Mouse (Mus musculus) megakaryocyte, embryonic 14.5 days (primary cell): ENCODE measurements around the gene Sypl. TPM values are rescaled to one million over a fixed set of nuclear protein-coding genes. Genes with fewer than 3 reads are reported as not detected.
A peak's percentile ranks its signal among the peaks of the same experiment; 100 is the strongest.

Experiments used
- H3K27me3 ChIP-seq: replicated peaks from 2 replicates; pipeline ENCODE3; 2012; ENCODE audit warnings: inconsistent platforms
- H3K36me3 ChIP-seq: replicated peaks from 2 replicates; pipeline ENCODE3; 2012; ENCODE audit warnings: low read length, inconsistent platforms, mixed read lengths
- H3K4me1 ChIP-seq: 2 replicates; pipeline ENCODE4 v1.6.1; 2012; ENCODE audit warnings: inconsistent platforms
- H3K4me3 ChIP-seq: replicated peaks from 2 replicates; pipeline ENCODE3; 2012; ENCODE audit warnings: moderate library complexity, mild to moderate bottlenecking, inconsistent platforms
- H3K9me3 ChIP-seq: 2 replicates; pipeline ENCODE4 v1.6.1; 2012; ENCODE audit warnings: inconsistent platforms
- FLI1 ChIP-seq: IDR thresholded peaks from 2 replicates; pipeline ENCODE4 v1.6.1; 2012; ENCODE audit warnings: low read length, inconsistent platforms, mixed read lengths
- GATA1 ChIP-seq: IDR thresholded peaks from 3 replicates; pipeline ENCODE4 v1.6.1; 2012; ENCODE audit warnings: mixed read lengths, low read length, inconsistent platforms, borderline replicate concordance
- polyA plus RNA-seq: library from polyadenylated mRNA; stranded (reverse); fragments of >175 nt; gene quantifications from 2 replicates; pipeline ENCODE4 v1.2.3, GENCODE M21; 2012; ENCODE audit warnings: low replicate concordance; ENCODE audit not compliant: insufficient read depth

Gene Sypl
- polyA plus RNA-seq, 1 experiment = 7.1 TPM

GRCm38 (mm10) chr12:32921071-32921470 lies 32.6 kb upstream of the Sypl start:
- TF ChIP-seq GATA1 = no peak
- no peak for TF ChIP-seq FLI1
- no peak overlapping the region for H3K4me3 ChIP-seq
- H3K4me1 ChIP-seq = peaks cover 11% of the 10 kb centered on the region; the same call in 1 of the 2 replicates
- H3K27me3 ChIP-seq = peaks cover 17% of the 10 kb centered on the region
- H3K9me3 ChIP-seq = peaks cover 19% of the 10 kb centered on the region
- no peaks in the 10 kb centered on the region for H3K36me3 ChIP-seq

GRCm38 (mm10) chr12:32921532-32922131 lies 32.1 kb upstream of the Sypl start:
- no peaks in the 10 kb centered on the region for H3K36me3 ChIP-seq
- H3K9me3 ChIP-seq = peaks cover 19% of the 10 kb centered on the region
- TF ChIP-seq FLI1 = no peak
- no peak for TF ChIP-seq GATA1
- H3K27me3 ChIP-seq = peaks cover 20% of the 10 kb centered on the region
- peak overlapping the region; percentile 76 for H3K4me3 ChIP-seq
- H3K4me1 ChIP-seq = peaks cover 11% of the 10 kb centered on the region; the same call in 1 of the 2 replicates

DNA sequence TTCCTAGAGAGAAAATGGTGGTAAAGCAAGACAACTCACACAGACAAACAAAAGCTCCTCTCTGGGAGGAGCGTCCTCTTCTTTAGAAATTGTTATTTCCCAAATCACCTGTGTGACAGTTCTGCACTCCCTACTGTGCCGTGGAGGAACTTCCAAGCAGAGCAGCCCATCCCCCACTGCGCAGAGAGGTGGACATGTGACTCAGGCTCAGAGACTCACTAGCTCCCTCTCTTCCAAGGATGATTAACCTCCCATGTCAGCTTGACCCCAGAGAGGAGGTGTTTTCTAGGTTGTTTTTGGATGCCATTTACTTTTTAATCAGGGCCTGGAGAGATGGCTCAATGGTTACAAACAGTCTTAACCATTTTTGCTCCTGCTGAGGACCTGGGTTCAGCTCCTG lies 29.4 kb upstream of the Sypl start:
- Histone ChIP-seq H3K4me1 (peaks cover 24% of the 10 kb centered on the region), H3K4me3 (no peak overlapping the region), H3K36me3 (no peaks in the 10 kb centered on the region), H3K9me3 (peaks cover 19% of the 10 kb centered on the region), H3K27me3 (peaks cover 17% of the 10 kb centered on the region)
- no peak for TF ChIP-seq FLI1
- TF ChIP-seq GATA1 = no peak

DNA sequence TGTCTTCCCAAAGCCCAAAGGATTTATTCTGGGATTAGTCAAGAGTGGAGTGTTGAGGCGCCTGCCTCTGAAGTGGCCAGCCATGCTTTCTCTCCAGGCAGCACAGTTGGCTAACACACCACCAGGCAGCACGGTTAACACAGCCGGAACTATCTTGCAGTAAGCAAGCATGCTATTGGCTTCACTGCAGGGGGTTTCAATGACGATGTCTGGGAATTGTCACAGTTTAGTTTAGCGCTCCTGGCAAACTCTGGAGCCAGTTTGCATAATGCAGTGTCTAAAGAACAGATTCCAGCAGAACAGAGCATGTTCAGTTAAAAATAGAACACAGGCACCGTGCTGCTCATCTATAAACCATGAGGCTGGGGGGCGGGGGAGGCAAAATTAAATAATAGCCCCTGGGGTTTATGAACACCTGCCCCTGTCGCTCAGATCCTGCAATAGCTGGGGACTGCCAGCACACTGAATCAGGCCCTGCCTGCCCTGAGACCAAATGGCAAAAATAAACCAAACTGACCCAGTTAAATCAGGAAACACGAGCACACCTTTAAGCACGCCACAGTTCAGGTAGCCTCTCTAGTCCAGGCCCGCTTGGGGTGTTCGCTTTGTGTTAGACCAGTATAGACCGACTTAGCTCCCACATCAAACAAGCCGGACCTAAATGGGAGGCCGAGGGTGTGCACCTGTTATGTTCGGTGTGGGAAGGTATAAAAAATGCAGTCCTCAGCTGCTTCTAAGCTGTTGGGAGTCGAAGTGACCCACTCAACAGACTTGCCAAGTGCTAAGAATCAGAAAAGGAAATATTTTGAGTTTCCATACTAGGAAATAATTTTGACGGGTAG lies 27.1 kb upstream of the Sypl start:
- Histone ChIP-seq H3K27me3 (peaks cover 28% of the 10 kb centered on the region), H3K9me3 (peaks cover 19% of the 10 kb centered on the region), H3K4me1 (peaks cover 18% of the 10 kb centered on the region), H3K4me3 (no peak overlapping the region), H3K36me3 (no peaks in the 10 kb centered on the region)
- TF ChIP-seq FLI1 = no peak
- no peak for TF ChIP-seq GATA1

DNA sequence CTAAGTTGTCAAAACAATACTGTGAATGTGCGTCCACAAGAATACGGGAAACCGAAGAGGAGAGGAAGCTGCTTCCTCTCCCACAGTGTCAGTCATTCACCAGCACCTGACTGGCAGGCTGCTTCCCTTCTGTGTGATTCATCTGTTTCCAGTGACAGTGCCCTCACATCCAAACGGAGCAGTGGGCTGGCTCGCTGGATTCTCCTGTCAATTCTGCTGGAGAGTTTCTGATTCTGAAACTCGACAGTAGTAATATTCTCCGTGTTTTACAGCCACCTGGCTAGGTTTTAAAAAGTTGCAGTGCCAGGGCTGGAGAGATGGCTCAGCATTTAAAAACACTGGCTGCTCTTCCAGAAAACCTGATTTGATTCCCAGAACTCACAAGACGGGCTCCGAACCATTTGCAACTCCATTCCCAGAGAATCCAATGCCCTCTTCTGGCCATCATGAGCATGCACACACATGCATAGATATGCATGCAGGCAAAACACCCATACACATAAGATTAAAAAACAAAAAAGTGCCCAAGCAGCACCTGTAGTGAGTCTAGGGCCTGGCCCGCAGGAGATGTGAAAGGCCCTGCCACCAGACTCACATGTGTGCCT lies 26.4 kb upstream of the Sypl start:
- Histone ChIP-seq H3K36me3 (no peaks in the 10 kb centered on the region), H3K4me3 (no peak overlapping the region), H3K4me1 (peaks cover 13% of the 10 kb centered on the region), H3K9me3 (peaks cover 21% of the 10 kb centered on the region), H3K27me3 (peaks cover 23% of the 10 kb centered on the region)
- no peak for TF ChIP-seq FLI1

DNA sequence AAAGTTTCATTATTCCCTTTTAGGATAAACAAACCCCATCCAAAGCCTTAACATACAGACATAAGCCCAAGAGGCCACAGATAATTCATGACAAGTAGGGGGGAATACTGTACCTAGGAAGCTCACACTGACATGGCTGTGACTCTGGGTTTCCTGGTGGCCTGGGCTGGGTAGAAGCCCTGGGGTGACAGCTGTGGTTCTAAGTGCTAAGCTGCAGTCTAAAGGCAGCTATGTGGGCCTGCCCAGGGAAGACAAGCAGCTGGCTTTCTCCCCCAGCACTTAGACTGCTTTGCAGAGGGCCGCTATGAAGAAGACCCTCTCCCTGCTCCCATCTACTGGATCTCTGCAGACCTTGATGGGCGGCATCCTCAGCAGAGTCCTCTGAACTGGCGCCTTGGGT lies 25.5 kb upstream of the Sypl start:
- Histone ChIP-seq H3K36me3 (no peaks in the 10 kb centered on the region), H3K9me3 (peaks cover 15% of the 10 kb centered on the region), H3K27me3 (peaks cover 27% of the 10 kb centered on the region), H3K4me1 (peaks cover 13% of the 10 kb centered on the region), H3K4me3 (no peak overlapping the region)
- no peak for TF ChIP-seq FLI1
- TF ChIP-seq GATA1 = no peak

DNA sequence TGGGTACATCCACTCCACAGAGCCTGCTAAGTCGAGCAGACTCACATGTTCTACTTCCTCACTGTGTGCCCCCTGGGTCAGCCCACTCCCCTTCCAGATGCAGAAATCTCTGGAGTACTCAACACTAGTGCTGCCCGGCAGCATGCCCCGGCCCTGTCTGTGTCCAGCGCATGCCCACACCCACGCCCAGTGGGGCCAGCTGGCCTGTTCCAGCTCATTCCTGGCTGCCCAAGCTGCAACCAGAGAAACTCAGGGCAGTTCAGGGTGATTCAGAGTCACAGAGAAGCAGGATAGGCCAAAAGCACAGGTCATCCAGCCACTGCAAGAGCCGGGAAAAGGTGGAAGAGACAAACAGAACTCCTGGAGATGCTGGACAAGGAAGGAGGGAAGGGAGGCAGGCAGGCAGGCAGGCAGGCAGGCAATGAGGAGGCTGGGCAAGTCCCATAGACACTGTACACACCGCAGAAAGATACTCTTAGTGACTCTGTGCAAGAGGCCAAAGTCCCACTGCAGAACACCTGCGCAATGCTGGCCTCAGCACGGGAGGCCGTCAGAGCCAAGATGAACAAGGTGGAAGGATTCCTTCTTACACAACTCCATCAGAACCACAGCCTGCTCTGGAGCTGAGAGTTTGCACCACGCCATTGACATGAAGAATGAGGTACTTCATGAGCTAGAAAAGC lies 23.7 kb upstream of the Sypl start:
- H3K4me3 ChIP-seq = no peak overlapping the region
- H3K9me3 ChIP-seq = peaks cover 9% of the 10 kb centered on the region
- TF ChIP-seq FLI1 (no peak), GATA1 (no peak)
- no peaks in the 10 kb centered on the region for H3K36me3 ChIP-seq
- H3K4me1 ChIP-seq = peaks cover 13% of the 10 kb centered on the region
- H3K27me3 ChIP-seq = peaks cover 27% of the 10 kb centered on the region

GRCm38 (mm10) chr12:32930566-32930965 lies 23.1 kb upstream of the Sypl start:
- Histone ChIP-seq H3K4me1 (peaks cover 13% of the 10 kb centered on the region), H3K36me3 (no peaks in the 10 kb centered on the region), H3K4me3 (no peak overlapping the region), H3K27me3 (peaks cover 27% of the 10 kb centered on the region), H3K9me3 (peaks cover 9% of the 10 kb centered on the region)
- TF ChIP-seq FLI1 (no peak), GATA1 (no peak)

DNA sequence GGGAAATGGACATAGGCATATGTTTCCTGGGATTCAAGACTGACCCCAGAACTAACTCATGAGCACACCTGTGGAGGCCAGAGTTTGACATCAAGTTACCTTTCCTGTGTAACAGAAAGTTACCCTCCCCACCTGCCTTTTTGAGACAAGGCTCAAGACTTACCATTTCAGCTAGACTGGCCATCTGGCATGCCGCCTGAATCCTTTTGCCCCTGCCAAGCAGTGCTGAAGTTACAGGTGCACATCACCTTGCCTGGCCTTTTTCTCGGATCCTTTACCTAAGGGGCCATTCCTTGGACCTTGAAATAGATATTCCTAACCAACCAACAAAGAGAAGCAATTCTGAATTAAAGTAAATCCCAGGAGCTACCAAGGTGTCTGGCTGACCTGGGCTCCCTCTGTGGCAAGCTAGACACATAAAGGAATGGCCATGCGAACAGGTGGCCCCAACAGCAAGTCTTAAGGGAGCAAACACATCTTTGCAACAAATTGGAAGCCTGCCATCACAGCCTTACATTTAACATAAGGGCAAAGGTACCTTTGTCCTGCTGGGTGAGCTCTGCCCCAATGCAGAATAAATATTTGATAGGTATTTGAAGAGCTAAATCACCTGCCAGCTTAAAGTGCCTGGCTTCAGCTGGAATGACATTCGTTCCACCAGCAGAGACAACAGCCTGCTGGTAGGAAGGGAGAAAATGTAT lies 17.3 kb upstream of the Sypl start:
- H3K36me3 ChIP-seq = no peaks in the 10 kb centered on the region
- TF ChIP-seq FLI1 (no peak), GATA1 (no peak)
- peaks cover 9% of the 10 kb centered on the region for H3K9me3 ChIP-seq
- no peaks in the 10 kb centered on the region for H3K4me1 ChIP-seq
- H3K4me3 ChIP-seq = no peak overlapping the region
- peaks cover 26% of the 10 kb centered on the region for H3K27me3 ChIP-seq
